Mouse (Mus musculus) neural tube, embryonic 13.5 days (tissue): ENCODE results near the gene Man1c1. TPM values are rescaled to one million over a fixed set of nuclear protein-coding genes. Genes with fewer than 3 reads are reported as not detected.

ENCODE experiments used
- ATAC-seq: fragments of 200-750 bp; cut with Nextera tagmentation; 2 replicates; pipeline ENCODE4 v1.8.0; 2017; ENCODE audit warnings: low read depth, mild to moderate bottlenecking, moderate TSS enrichment, moderate library complexity
- H3K27ac ChIP-seq: fragments of 300-500 bp; sonication (generic); replicated peaks from 2 replicates; pipeline ENCODE4 v1.5.1; 2015; ENCODE audit warnings: moderate library complexity, mild to moderate bottlenecking, inconsistent platforms
- H3K27me3 ChIP-seq: fragments of 300-500 bp; sonication (generic); 2 replicates; pipeline ENCODE4 v1.6.1; 2015; ENCODE audit warnings: mild to moderate bottlenecking, inconsistent platforms
- H3K36me3 ChIP-seq: fragments of 300-500 bp; sonication (generic); 2 replicates; pipeline ENCODE4 v1.6.1; 2015; ENCODE audit warnings: mild to moderate bottlenecking, inconsistent platforms
- H3K4me1 ChIP-seq: fragments of 300-500 bp; sonication (generic); replicated peaks from 2 replicates; pipeline ENCODE4 v1.6.1; 2015; ENCODE audit warnings: inconsistent platforms
- H3K4me2 ChIP-seq: fragments of 300-500 bp; sonication (generic); 2 replicates; pipeline ENCODE4 v1.6.1; 2015; ENCODE audit warnings: inconsistent platforms, mild to moderate bottlenecking, moderate library complexity
- H3K4me3 ChIP-seq: fragments of 300-500 bp; sonication (generic); 2 replicates; pipeline ENCODE4 v1.5.1; 2015; ENCODE audit warnings: mild to moderate bottlenecking, inconsistent platforms
- H3K9ac ChIP-seq: fragments of 300-500 bp; sonication (generic); 2 replicates; pipeline ENCODE4 v1.6.1; 2015; ENCODE audit warnings: moderate library complexity, mild to moderate bottlenecking, inconsistent platforms
- H3K9me3 ChIP-seq: fragments of 300-500 bp; sonication (generic); 2 replicates; pipeline ENCODE4 v1.6.1; 2016; ENCODE audit warnings: inconsistent platforms
- WGBS: fragments of 180-500 bp; shearing (Covaris S2); methylation state at CpG from one replicate; pipeline ENCODE4 v1.1.7; 2015; 5-methylcytosine and 5-hydroxymethylcytosine counted together
- polyA plus RNA-seq: library from polyadenylated mRNA; unstranded; fragments of >200 nt; fragmentation: Nextera tagmentation; extraction: Ambion mirVana; gene quantifications from 2 replicates; pipeline ENCODE4 v1.2.1, GENCODE M21; 2015

Man1c1 gene
- polyA plus RNA-seq, 1 experiment from 2014 or later = 5.7 TPM

- WGBS = 38% methylated on average over 11 of the region's 11 CpGs
Observed at GRCm38 (mm10) chr4:134591506-134592061, 112.5 kb downstream of the Man1c1 start.

DNA sequence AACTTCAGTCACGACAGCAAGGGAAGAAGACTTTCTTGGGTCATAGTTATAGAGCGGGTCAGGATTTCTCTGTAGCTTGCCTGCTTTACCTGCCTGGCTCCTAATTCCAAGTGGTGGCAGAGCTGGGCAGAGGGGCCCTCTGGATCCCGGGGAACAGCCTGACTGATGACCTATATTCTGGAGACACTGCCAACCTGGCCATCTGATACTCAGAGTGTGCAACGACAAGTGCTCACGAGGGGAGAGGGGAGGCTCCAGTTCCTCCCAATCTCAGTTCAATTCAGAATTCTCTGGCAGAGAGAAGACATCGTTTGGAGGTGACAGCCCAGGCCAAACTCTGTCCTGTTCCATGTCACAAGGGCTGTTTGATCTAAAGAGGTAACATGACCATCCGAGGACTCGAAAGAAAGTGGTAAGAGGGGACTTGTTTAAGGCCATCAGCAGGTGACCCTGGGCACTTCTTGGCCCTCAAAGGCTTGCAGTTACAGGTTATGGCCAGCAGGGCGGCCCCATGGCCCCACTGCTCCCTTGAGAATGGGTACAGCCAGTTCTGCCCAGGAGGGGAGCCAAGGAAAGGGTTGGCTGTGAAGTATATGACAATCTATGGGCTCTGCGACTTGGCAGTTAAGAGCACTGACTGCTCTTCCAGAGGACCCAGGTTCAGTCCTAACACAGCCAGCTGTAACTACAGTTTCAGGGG, 113.7 kb downstream of the Man1c1 start:
- Histone ChIP-seq H3K27me3 (no peaks in the 10 kb centered on the region), H3K36me3 (no peaks in the 10 kb centered on the region), H3K4me2 (no peak overlapping the region), H3K4me1 (peaks cover 44% of the 10 kb centered on the region), H3K4me3 (no peak overlapping the region), H3K9me3 (no peaks in the 10 kb centered on the region), H3K27ac (no peak overlapping the region), H3K9ac (no peak overlapping the region)
- ATAC-seq = no peak
- WGBS = 81% methylated on average over 10 of the region's 10 CpGs

More at GRCm38 (mm10) chr4:134591506-134592061, 112.5 kb downstream of the Man1c1 start:
- H3K9me3 ChIP-seq = no peaks in the 10 kb centered on the region
- H3K4me2 ChIP-seq = no peak overlapping the region
- H3K27ac ChIP-seq = peak overlapping the region; percentile 80
- ATAC-seq = peak; percentile 68
- H3K36me3 ChIP-seq = no peaks in the 10 kb centered on the region
- H3K9ac ChIP-seq = no peak overlapping the region
- H3K4me1 ChIP-seq = peaks cover 44% of the 10 kb centered on the region
- H3K4me3 ChIP-seq = no peak overlapping the region
- no peaks in the 10 kb centered on the region for H3K27me3 ChIP-seq

DNA sequence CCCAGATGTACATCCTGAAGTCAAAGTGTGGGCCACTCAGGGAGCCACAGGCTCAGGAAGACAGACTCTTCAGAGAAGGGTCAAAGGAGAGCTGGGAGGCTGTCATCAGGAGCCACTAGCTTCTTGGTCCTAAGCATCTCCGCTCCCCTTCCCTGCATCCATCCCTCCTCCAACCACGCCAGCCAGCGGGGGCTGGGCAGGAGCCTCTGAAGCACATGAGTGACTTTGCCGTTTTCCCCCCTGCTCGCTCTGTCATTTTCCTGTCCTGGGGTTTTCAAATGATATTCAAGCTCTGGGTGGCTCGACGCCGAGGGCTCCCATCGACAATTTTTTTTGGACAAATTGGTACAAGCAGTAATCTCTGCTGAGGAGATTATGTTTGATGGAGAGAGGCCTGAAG, 114.3 kb downstream of the Man1c1 start:
- WGBS = 75% methylated on average over 9 of the region's 9 CpGs

GRCm38 (mm10) chr4:134588951-134589350, 115.1 kb downstream of the Man1c1 start:
- no peak overlapping the region for H3K4me2 ChIP-seq
- no peaks in the 10 kb centered on the region for H3K9me3 ChIP-seq
- no peaks in the 10 kb centered on the region for H3K36me3 ChIP-seq
- ATAC-seq = no peak
- no peak overlapping the region for H3K27ac ChIP-seq
- no peak overlapping the region for H3K9ac ChIP-seq
- no peak overlapping the region for H3K4me3 ChIP-seq
- peaks cover 44% of the 10 kb centered on the region for H3K4me1 ChIP-seq
- no peaks in the 10 kb centered on the region for H3K27me3 ChIP-seq
- 81% methylated on average over 5 of the region's 5 CpGs for WGBS

More for the DNA sequence above, 114.3 kb downstream of the Man1c1 start:
- H3K4me2 ChIP-seq = no peak overlapping the region
- no peaks in the 10 kb centered on the region for H3K27me3 ChIP-seq
- H3K4me1 ChIP-seq = peaks cover 44% of the 10 kb centered on the region
- H3K9me3 ChIP-seq = no peaks in the 10 kb centered on the region
- no peak overlapping the region for H3K9ac ChIP-seq
- H3K4me3 ChIP-seq = no peak overlapping the region
- no peak overlapping the region for H3K27ac ChIP-seq
- no peaks in the 10 kb centered on the region for H3K36me3 ChIP-seq
- ATAC-seq = no peak

DNA sequence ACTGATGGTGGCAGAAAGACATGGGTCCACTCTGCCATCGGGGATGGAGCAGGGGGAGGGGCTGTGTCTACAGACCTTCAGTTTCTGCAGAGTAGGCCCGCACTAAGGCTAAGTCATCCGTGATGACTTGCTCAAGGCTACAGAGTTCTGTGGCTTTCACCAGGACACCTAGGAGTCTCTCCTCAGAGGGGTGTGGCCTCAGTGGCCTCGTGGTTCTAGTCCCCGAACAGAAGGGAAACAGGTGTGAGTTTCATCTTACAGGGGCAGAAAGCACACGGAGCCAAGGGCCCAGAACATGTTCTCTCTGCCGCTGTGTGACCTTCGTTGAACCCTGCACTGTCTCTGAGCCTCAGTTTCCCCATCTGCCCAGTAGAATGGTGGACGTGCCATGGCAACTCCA, 115.8 kb downstream of the Man1c1 start:
- peaks cover 43% of the 10 kb centered on the region for H3K4me1 ChIP-seq
- ATAC-seq = no peak
- no peak overlapping the region for H3K27ac ChIP-seq
- H3K36me3 ChIP-seq = no peaks in the 10 kb centered on the region
- no peak overlapping the region for H3K9ac ChIP-seq
- H3K27me3 ChIP-seq = no peaks in the 10 kb centered on the region
- WGBS = 86% methylated on average over 9 of the region's 9 CpGs
- no peaks in the 10 kb centered on the region for H3K9me3 ChIP-seq
- no peak overlapping the region for H3K4me2 ChIP-seq
- H3K4me3 ChIP-seq = no peak overlapping the region

- Histone ChIP-seq H3K9ac (0 out of 2 replicates have a peak overlapping the region, but pooled peaks have one; percentile 26), H3K27me3 (no peaks in the 10 kb centered on the region), H3K4me2 (no peak overlapping the region), H3K4me1 (peaks cover 37% of the 10 kb centered on the region), H3K36me3 (no peaks in the 10 kb centered on the region), H3K4me3 (no peak overlapping the region), H3K27ac (no peak overlapping the region), H3K9me3 (no peaks in the 10 kb centered on the region)
- 59% methylated on average over 11 of the region's 11 CpGs for WGBS
- ATAC-seq = no peak
Observed at GRCm38 (mm10) chr4:134587636-134588197, 116.4 kb downstream of the Man1c1 start.

DNA sequence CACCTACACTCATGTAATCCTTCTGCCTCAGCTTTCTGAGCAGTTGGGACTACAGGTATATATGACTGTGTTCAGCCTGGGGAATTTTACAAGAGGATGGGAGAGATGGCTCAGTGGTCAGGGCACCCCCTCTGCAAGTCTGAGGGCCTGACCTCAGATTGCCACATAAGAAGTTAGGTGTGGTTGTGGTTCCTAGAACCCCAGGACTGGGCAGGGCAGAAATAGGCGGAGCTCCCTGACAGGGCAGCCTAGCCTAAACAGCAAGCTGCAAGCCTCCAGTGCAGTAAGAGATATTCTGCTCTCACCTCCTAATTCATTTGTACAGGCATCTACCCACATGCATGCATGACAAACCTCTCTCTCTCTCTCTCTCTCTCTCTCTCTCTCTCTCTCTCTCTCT, 117.5 kb downstream of the Man1c1 start:
- H3K9ac ChIP-seq = no peak overlapping the region
- H3K4me1 ChIP-seq = peaks cover 31% of the 10 kb centered on the region
- no peak overlapping the region for H3K27ac ChIP-seq
- no peaks in the 10 kb centered on the region for H3K27me3 ChIP-seq
- no peak for ATAC-seq
- WGBS = 100% methylated on average over 1 of the region's 1 CpGs
- H3K36me3 ChIP-seq = no peaks in the 10 kb centered on the region
- H3K4me2 ChIP-seq = no peak overlapping the region
- no peak overlapping the region for H3K4me3 ChIP-seq
- no peaks in the 10 kb centered on the region for H3K9me3 ChIP-seq

DNA sequence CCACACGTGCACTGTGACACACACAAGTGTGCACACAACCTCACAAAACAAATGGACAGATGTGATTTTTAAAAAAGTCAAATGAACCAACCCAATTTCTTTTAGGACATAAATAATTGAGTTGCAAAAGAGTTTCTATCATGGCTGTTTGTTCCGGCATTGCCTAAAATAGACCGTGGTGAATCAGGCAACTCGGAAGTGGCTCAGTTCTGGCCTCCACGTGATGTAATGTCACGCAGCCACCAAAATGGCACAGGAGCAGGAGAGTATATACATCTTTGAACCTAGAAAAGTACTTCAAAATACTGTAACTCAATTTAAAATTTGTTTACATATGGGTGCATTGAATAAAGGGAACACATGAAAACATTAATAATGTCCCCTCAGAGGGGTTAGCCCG, 118.0 kb downstream of the Man1c1 start:
- Histone ChIP-seq H3K27ac (no peak overlapping the region), H3K4me3 (no peak overlapping the region), H3K4me1 (peaks cover 31% of the 10 kb centered on the region), H3K4me2 (no peak overlapping the region), H3K9ac (no peak overlapping the region), H3K36me3 (no peaks in the 10 kb centered on the region), H3K27me3 (no peaks in the 10 kb centered on the region), H3K9me3 (no peaks in the 10 kb centered on the region)
- WGBS = 75% methylated on average over 7 of the region's 7 CpGs
- ATAC-seq = no peak

DNA sequence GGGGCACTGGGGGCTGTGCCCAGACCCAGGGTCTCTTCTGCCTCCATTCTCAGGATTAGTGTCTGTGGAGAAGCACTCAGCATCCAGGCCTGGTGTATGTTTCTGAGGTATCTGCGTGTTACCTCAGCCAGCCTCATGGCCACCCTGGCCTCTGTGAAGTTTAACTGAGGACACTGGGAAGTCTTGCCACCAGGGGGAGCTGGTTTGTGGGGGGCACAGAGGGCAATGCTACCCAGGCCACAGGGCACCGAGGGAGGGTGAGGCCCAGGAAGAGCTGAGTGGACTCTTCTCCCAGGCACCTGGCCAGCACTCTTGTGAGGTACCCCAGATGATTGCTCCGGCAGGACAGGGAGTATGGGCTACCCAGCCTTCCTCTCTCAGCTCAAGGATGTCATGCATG, 120.6 kb downstream of the Man1c1 start:
- no peaks in the 10 kb centered on the region for H3K36me3 ChIP-seq
- H3K4me2 ChIP-seq = no peak overlapping the region
- ATAC-seq = no peak
- 70% methylated on average over 3 of the region's 3 CpGs for WGBS
- H3K27ac ChIP-seq = no peak overlapping the region
- no peak overlapping the region for H3K9ac ChIP-seq
- H3K9me3 ChIP-seq = no peaks in the 10 kb centered on the region
- H3K4me1 ChIP-seq = peaks cover 45% of the 10 kb centered on the region
- H3K27me3 ChIP-seq = no peaks in the 10 kb centered on the region
- no peak overlapping the region for H3K4me3 ChIP-seq

- Histone ChIP-seq H3K9ac (peak overlapping the region; percentile 44), H3K4me2 (no peak overlapping the region), H3K36me3 (no peaks in the 10 kb centered on the region), H3K27me3 (no peaks in the 10 kb centered on the region), H3K9me3 (no peaks in the 10 kb centered on the region), H3K4me1 (peaks cover 41% of the 10 kb centered on the region), H3K27ac (peak overlapping the region; percentile 78), H3K4me3 (no peak overlapping the region)
- WGBS = 54% methylated on average over 8 of the region's 8 CpGs
- no peak for ATAC-seq
Observed at GRCm38 (mm10) chr4:134581365-134581764, 122.7 kb downstream of the Man1c1 start.

GRCm38 (mm10) chr4:134580351-134581148, 123.5 kb downstream of the Man1c1 start:
- 57% methylated on average over 15 of the region's 15 CpGs for WGBS
- Histone ChIP-seq H3K4me2 (no peak overlapping the region), H3K9ac (no peak overlapping the region; the same call in 1 of the 2 replicates), H3K36me3 (no peaks in the 10 kb centered on the region), H3K4me3 (no peak overlapping the region), H3K27me3 (no peaks in the 10 kb centered on the region), H3K27ac (peak overlapping the region; percentile 78), H3K4me1 (peaks cover 44% of the 10 kb centered on the region), H3K9me3 (no peaks in the 10 kb centered on the region)
- peak; percentile 62 for ATAC-seq

- peak overlapping the region; percentile 35; the same call in 1 of the 2 replicates for H3K9ac ChIP-seq
- 28% methylated on average over 5 of the region's 5 CpGs for WGBS
- peak overlapping the region; percentile 26; the same call in 1 of the 2 replicates for H3K4me2 ChIP-seq
Observed at GRCm38 (mm10) chr4:134579620-134580019, 124.5 kb downstream of the Man1c1 start.

More at GRCm38 (mm10) chr4:134579620-134580019, 124.5 kb downstream of the Man1c1 start:
- Histone ChIP-seq H3K27ac (peak overlapping the region; percentile 78; the same call in 1 of the 2 replicates), H3K4me3 (no peak overlapping the region), H3K4me1 (peaks cover 48% of the 10 kb centered on the region), H3K27me3 (no peaks in the 10 kb centered on the region), H3K9me3 (no peaks in the 10 kb centered on the region), H3K36me3 (no peaks in the 10 kb centered on the region)
- no peak for ATAC-seq
